Mouse (Mus musculus): ENCODE measurements around the gene Tgm6.

DNA sequence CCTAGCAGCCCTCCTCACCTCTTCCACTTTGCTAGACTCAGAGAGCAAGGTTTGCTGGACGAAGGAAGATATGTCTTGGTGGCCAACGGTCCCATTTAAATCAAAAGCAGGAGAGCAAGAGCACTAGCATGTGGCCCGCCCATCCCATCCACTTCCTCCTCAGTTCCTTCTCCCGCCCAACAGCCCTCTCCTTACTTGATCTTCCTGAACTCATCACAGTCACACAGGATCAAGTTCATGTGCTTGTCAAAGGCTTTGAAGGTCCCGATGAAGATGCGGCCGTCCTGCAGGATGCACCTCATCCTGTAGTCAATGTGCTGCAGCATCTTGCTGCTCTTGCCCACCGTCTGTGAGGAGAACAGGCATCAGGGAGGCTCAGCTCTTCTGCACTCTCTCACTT is 64.6 kb downstream of the Tgm6 start:
- TF ChIP-seq SIN3A (IDR thresholded peaks at IDR 0.05; ENCODE audit: low read length) (no peak), CTCF (conservative IDR thresholded peaks at IDR 0.05 in 1 of 2, IDR thresholded peaks at IDR 0.05 in 1 of 2; ENCODE audit: low read depth in 2 of 2, low read length in 2 of 2) (no peak), POLR2AphosphoS2 (IDR thresholded peaks at IDR 0.05; ENCODE audit: low read depth, low read length) (no peak), USF1 (IDR thresholded peaks at IDR 0.05; ENCODE audit: low read depth, low read length) (no peak)

All from CH12.LX (cell line).